Mouse (Mus musculus): ENCODE results near the gene Nceh1. TPM values are rescaled to one million over a fixed set of nuclear protein-coding genes. Genes with fewer than 3 reads are reported as not detected.

Gene Nceh1
- total and polyA plus RNA-seq, 3 experiments, result 8.2 to 9.3 TPM; not detected in 1

- peak; percentile 51 to 84 for TF ChIP-seq POLR2A (IDR thresholded peaks at IDR 0.05; ENCODE audit: control insufficient read depth in 1 of 2, insufficient read depth in 1 of 2, low read depth in 1 of 2, low read length in 2 of 2, poor library complexity in 1 of 2)
- no peak for TF ChIP-seq MAFK (IDR thresholded peaks at IDR 0.05; ENCODE audit: borderline replicate concordance, low read depth, low read length)
- peak; percentile 36; the same call in 1 of the 2 replicates for TF ChIP-seq ZC3H11A (IDR thresholded peaks at IDR 0.05; ENCODE audit: low read depth, low read length)
- no peak for TF ChIP-seq ZKSCAN1 (IDR thresholded peaks at IDR 0.05; ENCODE audit: low read depth, low read length)
- peak; percentile 94 for TF ChIP-seq MXI1 (IDR thresholded peaks at IDR 0.05; ENCODE audit: low read depth, low read length)
Observed at GRCm38 (mm10) chr3:27182733-27183600, at the start of gene Nceh1 (continued).

- DNase-seq (ENCODE audit: low read depth, low spot score), result no peak
- no peak for TF ChIP-seq ZKSCAN1 (IDR thresholded peaks at IDR 0.05; ENCODE audit: low read depth, low read length)
- no peak for TF ChIP-seq ZC3H11A (IDR thresholded peaks at IDR 0.05; ENCODE audit: low read depth, low read length)
- no peak for TF ChIP-seq MAX (IDR thresholded peaks at IDR 0.05; ENCODE audit: low read length)
- TF ChIP-seq EP300 (IDR thresholded peaks at IDR 0.05; ENCODE audit: low read depth in 1 of 2, low read length in 2 of 2), result no peak
- no peak for TF ChIP-seq ETS1 (IDR thresholded peaks at IDR 0.05; ENCODE audit: low read depth, low read length)
- TF ChIP-seq USF2 (IDR thresholded peaks at IDR 0.05; ENCODE audit: borderline replicate concordance in 1 of 2, insufficient read depth in 1 of 2, low read depth in 1 of 2, low read length in 2 of 2), result no peak
- no peak for TF ChIP-seq CTCF (IDR thresholded peaks at IDR 0.05 in 2 of 3, conservative IDR thresholded peaks at IDR 0.05 in 1 of 3; ENCODE audit: control insufficient read depth in 1 of 3, insufficient read depth in 1 of 3, low read depth in 2 of 3, low read length in 3 of 3, poor library complexity in 1 of 3, severe bottlenecking in 1 of 3)
- TF ChIP-seq ZNF384 (IDR thresholded peaks at IDR 0.05; ENCODE audit: low read depth, low read length), result no peak
- Histone ChIP-seq H3K27me3 (ENCODE audit: control insufficient read depth in 1 of 2, insufficient read depth in 2 of 2, low read length in 2 of 2) (no peaks in the 10 kb centered on the region), H3K9me3 (replicated peaks; ENCODE audit: insufficient read depth, low read length) (no peaks in the 10 kb centered on the region), H3K79me2 (ENCODE audit: control insufficient read depth, insufficient read depth, low read length, poor library complexity) (no peaks in the 10 kb centered on the region), H3K27ac (ENCODE audit: control insufficient read depth, low read depth, low read length) (no peak overlapping the region), H3K9ac (ENCODE audit: control insufficient read depth, low read depth, low read length, poor library complexity, severe bottlenecking) (no peak overlapping the region), H3K4me1 (ENCODE audit: control insufficient read depth in 1 of 2, insufficient read depth in 2 of 2, low read length in 2 of 2) (no peaks in the 10 kb centered on the region), H3K36me3 (ENCODE audit: control insufficient read depth in 1 of 2, insufficient read depth in 2 of 2, low read length in 2 of 2) (peaks cover 0 to 39% of the 10 kb centered on the region in 2 experiments; a peak in 2 of 4 replicates), H3K4me3 (ENCODE audit: control insufficient read depth in 1 of 2, insufficient read depth in 1 of 2, low read depth in 2 of 2, low read length in 2 of 2) (no peak overlapping the region)
Observed at GRCm38 (mm10) chr3:27140101-27140500, 42.7 kb upstream of the Nceh1 start.

GRCm38 (mm10) chr3:27143570-27143969 lies 39.2 kb upstream of the Nceh1 start:
- Histone ChIP-seq H3K27me3 (ENCODE audit: control insufficient read depth in 1 of 2, insufficient read depth in 2 of 2, low read length in 2 of 2) (no peaks in the 10 kb centered on the region), H3K27ac (ENCODE audit: control insufficient read depth, low read depth, low read length) (no peak overlapping the region), H3K9ac (ENCODE audit: control insufficient read depth, low read depth, low read length, poor library complexity, severe bottlenecking) (no peak overlapping the region), H3K79me2 (ENCODE audit: control insufficient read depth, insufficient read depth, low read length, poor library complexity) (no peaks in the 10 kb centered on the region), H3K4me1 (ENCODE audit: control insufficient read depth in 1 of 2, insufficient read depth in 2 of 2, low read length in 2 of 2) (no peaks in the 10 kb centered on the region), H3K9me3 (replicated peaks; ENCODE audit: insufficient read depth, low read length) (no peaks in the 10 kb centered on the region), H3K4me3 (ENCODE audit: control insufficient read depth in 1 of 2, insufficient read depth in 1 of 2, low read depth in 2 of 2, low read length in 2 of 2) (no peak overlapping the region), H3K36me3 (ENCODE audit: control insufficient read depth in 1 of 2, insufficient read depth in 2 of 2, low read length in 2 of 2) (peaks cover 0 to 37% of the 10 kb centered on the region in 2 experiments; a peak in 2 of 4 replicates)
- DNase-seq (ENCODE audit: low read depth, low spot score), result no peak
- no peak for TF ChIP-seq NELFE (IDR thresholded peaks at IDR 0.05; ENCODE audit: low read depth, low read length)

Measured in MEL (cell line).